Mouse (Mus musculus) skeletal muscle tissue, adult 2 months (tissue): ENCODE data around the gene Mr1.
"Not testable (repeated sequence)": the region's sequence is repeated elsewhere in the genome, so short reads cannot be mapped to it uniquely, and the experiment has no call there.

Experiments
- DNase-seq: peaks from one replicate; pipeline ENCODE4 v3.0.0-alpha.2; 2012; ENCODE audit warnings: low read depth, low spot score

Mr1 gene

DNA sequence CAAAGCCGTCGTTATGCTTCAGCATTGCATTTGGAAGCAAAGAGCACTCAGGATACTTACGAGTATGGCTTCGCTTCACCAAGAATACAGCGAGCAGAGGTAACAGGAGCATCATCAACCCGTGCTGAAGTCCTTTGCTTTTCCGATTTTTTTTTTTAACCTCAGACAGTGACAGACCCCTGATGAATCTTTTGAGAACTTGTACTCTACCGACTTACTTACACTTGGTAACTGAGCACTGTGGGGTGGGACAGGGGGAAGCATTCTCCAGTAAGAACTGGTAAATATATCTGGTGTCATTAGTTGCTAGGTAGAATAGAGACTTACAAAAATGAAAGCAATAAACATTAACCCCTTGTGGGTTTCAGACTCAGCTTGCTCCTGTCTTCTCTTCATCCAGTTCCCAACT lies at the start of gene Mr1:
Gene Mr1, minus strand, starts transcription at position 243 of the 409 bp plus-strand sequence.
- peak; percentile 85 for DNase-seq

- no peak for DNase-seq
These were observed 46.3 kb upstream of the Mr1 start for GRCm38 (mm10) chr1:155192805-155193368.

DNA sequence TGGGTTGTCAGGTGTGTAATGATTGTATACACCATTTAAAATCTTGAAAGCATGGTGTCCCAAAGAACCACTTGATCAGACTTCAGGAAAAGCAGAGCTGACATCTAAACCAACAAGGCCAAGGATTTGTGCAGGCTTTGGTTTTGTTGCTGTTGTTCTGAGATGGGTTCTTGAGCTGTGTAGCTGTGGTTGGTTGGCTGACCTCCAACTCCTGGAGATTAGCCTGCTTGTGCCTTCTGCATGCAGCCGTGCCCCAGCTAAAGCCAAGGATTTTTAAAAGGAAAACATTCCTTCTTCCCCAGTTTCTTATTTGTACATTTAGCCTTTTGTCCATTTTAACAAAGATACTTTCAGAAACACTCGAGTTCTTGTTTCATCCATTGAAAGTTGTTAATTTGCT lies 45.1 kb upstream of the Mr1 start:
- no peak for DNase-seq

DNA sequence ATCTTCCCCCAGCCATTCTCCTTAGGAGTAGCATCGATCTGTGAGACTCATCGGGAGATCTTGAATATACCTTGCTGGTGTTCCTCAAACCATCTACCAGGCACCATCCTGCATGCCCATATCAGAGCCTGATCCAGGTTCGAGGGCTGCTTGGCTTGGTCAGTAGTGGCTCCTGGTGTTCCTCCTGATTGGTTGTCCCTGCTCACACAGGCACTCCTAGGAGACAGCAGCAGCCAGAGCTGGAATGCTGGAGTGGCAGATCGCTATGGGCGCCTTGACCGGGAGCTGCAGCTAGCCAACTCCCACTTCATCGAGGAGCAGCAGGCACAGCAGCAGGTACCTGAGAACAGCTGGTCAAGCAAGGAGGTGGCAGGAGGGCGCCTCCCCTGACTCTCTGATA lies 44.6 kb upstream of the Mr1 start:
- DNase-seq = no peak

DNA sequence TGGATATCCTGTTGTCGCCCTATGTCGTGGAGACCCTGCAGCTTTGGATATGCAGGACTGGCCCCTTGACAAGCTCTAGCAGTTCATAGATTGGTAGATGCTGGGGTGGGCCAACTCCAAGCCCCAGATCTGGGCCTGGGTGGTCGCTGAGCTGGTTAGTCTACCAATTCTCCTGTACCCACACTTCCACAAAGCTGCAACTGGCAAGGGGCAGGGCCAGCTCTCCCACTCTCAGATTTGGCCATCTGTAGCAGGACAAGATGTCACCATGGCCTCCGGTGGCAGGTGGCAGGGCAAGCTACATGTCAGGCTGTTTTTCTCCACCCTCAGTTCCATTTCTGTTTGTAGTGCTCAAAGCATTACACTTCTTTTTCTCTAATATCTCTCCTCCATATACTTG lies 42.0 kb upstream of the Mr1 start:
- DNase-seq = no peak

DNA sequence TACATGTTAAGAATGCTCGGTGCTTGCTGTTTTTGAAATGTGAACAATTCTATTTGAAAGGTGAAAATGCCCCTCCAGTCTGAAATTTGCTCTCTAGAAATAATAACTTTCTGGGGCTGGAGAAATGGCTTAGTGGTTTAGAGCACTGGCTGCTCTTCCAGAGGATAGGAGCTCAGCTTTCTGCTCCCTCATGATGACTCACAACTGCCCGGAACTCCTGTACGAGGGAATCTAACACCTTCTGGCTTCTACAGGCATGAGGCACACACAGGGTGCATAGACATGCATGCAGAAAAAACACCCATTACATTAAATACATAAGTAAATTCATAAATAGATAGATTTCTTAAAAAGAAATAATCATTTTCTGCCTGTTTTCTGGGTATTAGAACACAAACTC lies 37.6 kb upstream of the Mr1 start:
- no peak for DNase-seq

GRCm38 (mm10) chr1:155178192-155178924 lies 31.7 kb upstream of the Mr1 start:
- no peak for DNase-seq

GRCm38 (mm10) chr1:155174424-155174823 lies 27.8 kb upstream of the Mr1 start:
- DNase-seq = no peak

GRCm38 (mm10) chr1:155173644-155174016 lies 27.0 kb upstream of the Mr1 start:
- DNase-seq = not testable (repeated sequence)

GRCm38 (mm10) chr1:155172895-155173643 lies 26.5 kb upstream of the Mr1 start:
- no peak for DNase-seq

GRCm38 (mm10) chr1:155169935-155170334 lies 23.3 kb upstream of the Mr1 start:
- no peak for DNase-seq

DNA sequence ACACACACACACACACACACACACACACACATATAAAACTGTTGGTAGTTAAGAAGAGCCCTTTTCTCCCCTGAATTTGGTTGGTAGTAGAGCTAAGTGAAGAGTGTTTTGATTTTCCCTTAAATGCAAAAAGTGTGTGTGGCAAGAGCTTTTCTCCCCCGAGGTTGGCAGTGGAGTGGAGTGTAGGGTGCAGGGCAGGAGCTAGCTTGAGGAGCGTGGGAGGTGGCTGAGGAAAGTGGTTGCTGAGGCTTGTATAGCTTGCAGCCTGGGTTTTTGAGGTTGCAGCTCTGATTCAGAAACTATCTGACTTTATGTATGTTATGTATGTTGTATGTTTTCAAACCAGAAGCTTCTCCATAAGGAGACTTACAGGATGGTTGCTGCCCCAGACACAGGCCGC lies 20.8 kb upstream of the Mr1 start:
- DNase-seq = no peak

GRCm38 (mm10) chr1:155158970-155159484 lies 12.4 kb upstream of the Mr1 start:
- no peak for DNase-seq

GRCm38 (mm10) chr1:155158141-155158969 lies 11.7 kb upstream of the Mr1 start, which contains the start of gene Stx6:
TSS of gene Stx6 (plus strand) at chr1:155158715.
- peak; percentile 97 for DNase-seq

DNA sequence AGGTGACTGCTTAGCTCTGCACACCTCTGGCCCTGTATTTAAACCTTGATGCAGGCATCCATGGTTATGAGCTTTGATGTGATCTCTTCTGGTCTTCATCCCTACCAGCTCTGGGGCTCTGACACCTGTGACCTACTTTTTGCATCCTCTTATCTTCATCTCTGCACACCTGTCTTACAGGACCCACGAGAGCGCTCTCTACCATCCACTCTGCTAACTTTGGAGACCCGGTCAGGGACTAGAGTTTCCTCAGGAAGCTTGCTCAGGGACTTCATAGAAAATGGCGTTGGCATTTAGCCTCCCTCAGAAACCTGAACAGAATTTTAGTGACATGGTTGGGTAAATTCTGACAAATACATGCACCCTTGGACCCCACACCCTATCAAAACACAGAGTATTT lies 7.3 kb upstream of the Mr1 start:
- DNase-seq = no peak

- DNase-seq = no peak
These were observed 4.2 kb upstream of the Mr1 start for GRCm38 (mm10) chr1:155150821-155151220.

- DNase-seq = no peak
These were observed 2.8 kb upstream of the Mr1 start for GRCm38 (mm10) chr1:155149403-155149802.

DNA sequence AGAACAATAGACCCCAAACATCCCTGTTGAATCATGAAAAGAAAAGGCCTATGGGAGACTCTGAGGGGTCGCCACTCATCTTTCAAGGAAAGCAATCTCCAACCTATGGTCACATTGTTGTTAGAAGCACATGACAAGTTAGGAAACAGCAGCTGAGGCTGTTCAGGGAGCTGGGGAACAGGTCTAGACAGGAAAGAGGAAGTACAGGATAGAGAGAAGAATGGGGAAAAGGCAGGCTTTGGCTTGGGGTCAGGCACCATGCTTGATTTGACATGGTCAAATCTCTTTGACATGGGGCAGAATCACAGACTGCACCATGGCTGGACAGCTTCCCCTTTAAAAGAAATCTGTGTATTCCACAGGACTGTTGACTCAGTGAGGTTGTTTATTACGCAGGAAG lies 614 bp upstream of the Mr1 start:
- no peak for DNase-seq

- DNase-seq = peak; percentile 30
These were observed 994 bp downstream of the Mr1 start for GRCm38 (mm10) chr1:155145620-155146019.

DNA sequence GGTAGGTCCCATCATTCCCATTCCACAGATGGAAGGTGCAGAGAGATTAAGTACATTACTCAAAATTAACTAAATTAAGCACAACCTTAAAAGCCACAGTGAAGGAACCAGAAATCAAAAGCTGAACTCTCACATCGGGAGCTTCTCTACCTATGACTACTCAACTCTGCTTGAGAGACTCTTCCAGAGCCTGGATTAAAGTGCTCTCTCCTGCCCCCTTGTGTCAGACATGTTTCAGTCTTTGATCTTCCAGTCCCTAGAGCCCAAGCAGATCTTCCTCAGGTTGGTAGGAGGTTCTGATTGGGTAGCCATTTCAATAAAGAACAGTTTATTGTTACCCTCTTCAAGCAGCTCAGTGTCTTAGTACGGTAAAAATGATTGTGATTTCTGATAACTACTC lies 6.5 kb downstream of the Mr1 start:
- peak; percentile 63 for DNase-seq

DNA sequence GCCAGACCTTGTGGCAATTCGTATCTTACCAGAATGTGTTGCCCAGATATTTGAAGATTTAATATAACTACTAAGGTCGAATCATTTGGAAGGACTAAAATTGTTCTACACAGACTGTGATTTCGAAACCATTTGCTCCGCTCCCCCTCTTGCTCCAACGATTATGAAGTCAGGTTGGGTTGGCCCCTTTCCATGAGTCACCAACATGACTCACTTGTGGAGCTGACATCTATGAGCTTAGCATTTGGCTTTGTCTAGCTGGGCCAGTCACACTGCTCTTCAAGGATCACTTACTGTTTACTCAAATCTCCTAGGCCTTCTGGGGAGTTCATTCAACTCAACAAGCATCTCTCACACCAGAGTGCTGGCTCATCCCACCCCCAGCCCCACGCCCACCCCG lies 7.8 kb downstream of the Mr1 start:
- DNase-seq = peak; percentile 85

- DNase-seq = no peak
These were observed 11.7 kb downstream of the Mr1 start for GRCm38 (mm10) chr1:155134866-155135265.
